Mouse (Mus musculus) intestine, embryonic 16.5 days (tissue): Measurements from ENCODE around the gene 6430531B16Rik. TPM values are rescaled to one million over a fixed set of nuclear protein-coding genes. Genes with fewer than 3 reads are reported as not detected.

Experiments
- microRNA counts: library from miRNA; unstranded; fragments of <30 nt; microRNA quantifications from one replicate; lab custom pipeline; 2016
- microRNA-seq: library from miRNA; unstranded; fragments of <30 nt; microRNA quantifications from one replicate; pipeline ENCODE4, GENCODE M21; 2016
- polyA plus RNA-seq: library from polyadenylated mRNA; unstranded; fragments of >200 nt; fragmentation: Nextera tagmentation; extraction: Ambion mirVana; gene quantifications from 2 replicates; pipeline ENCODE4 v1.2.1, GENCODE M21; 2015

Gene 6430531B16Rik
- polyA plus RNA-seq, 1 experiment from 2014 or later: not detected

MicroRNAs within 50 kb of the gene (microRNA counts, 519-probe panel; counts per million panel counts)
- microRNA mmu-miR-202-3p (lab: Ali Mortazavi, UCI) (1,933 counts per million, percentile 39 among the panel's probes with 10 or more counts), microRNA mmu-miR-202-5p (lab: Ali Mortazavi, UCI) (1,915 counts per million, percentile 39 among the panel's probes with 10 or more counts)

Small RNAs within 50 kb of the gene (microRNA-seq; reads per million reads assigned to microRNA genes)
- gene Mir202 (not detected), gene Mir7062 (not detected), gene mmu-mir-7686 (not detected)

Other genes with a start within 250 kb of the 6430531B16Rik start
- gene Adgra1, start 144.6 kb downstream of the 6430531B16Rik start, polyA plus RNA-seq: 0.39 and 1.0 TPM in 2 replicates
- gene Kndc1, start 84.1 kb downstream of the 6430531B16Rik start, polyA plus RNA-seq: 0.09 and 0.13 TPM in 2 replicates
- not detected in 2 replicates for gene Utf1, start 35.0 kb downstream of the 6430531B16Rik start, polyA plus RNA-seq
- 1.0 and 1.2 TPM in 2 replicates for gene Adam8, start 13.8 kb upstream of the 6430531B16Rik start, polyA plus RNA-seq
- gene Zfp511, start 57.6 kb upstream of the 6430531B16Rik start, polyA plus RNA-seq: 31.7 and 32.8 TPM in 2 replicates
- gene Tubgcp2, start 57.9 kb upstream of the 6430531B16Rik start, polyA plus RNA-seq: 34.3 and 35.3 TPM in 2 replicates
- gene Msx3, start 70.3 kb upstream of the 6430531B16Rik start, polyA plus RNA-seq: not detected in 2 replicates
- 3.0 and 3.1 TPM in 2 replicates for gene Caly, start 103.8 kb upstream of the 6430531B16Rik start, polyA plus RNA-seq
- 902 and 1,035 TPM in 2 replicates for gene Prap1, start 114.6 kb upstream of the 6430531B16Rik start, polyA plus RNA-seq
- gene Fuom, start 123.7 kb upstream of the 6430531B16Rik start, polyA plus RNA-seq: 68.2 and 70.7 TPM in 2 replicates
- 38.6 and 41.0 TPM in 2 replicates for gene Paox, start 137.0 kb upstream of the 6430531B16Rik start, polyA plus RNA-seq
- gene Echs1, start 137.7 kb upstream of the 6430531B16Rik start, polyA plus RNA-seq: 216 and 217 TPM in 2 replicates
- gene Mtg1, start 158.8 kb upstream of the 6430531B16Rik start, polyA plus RNA-seq: 31.1 and 33.3 TPM in 2 replicates
- 0.89 and 1.4 TPM in 2 replicates for gene Sprn, start 176.1 kb upstream of the 6430531B16Rik start, polyA plus RNA-seq
- gene Olfr522, start 186.0 kb upstream of the 6430531B16Rik start, polyA plus RNA-seq: not detected in 2 replicates
- gene Olfr523, start 194.5 kb upstream of the 6430531B16Rik start, polyA plus RNA-seq: not detected in 2 replicates
- gene Olfr524, start 227.2 kb upstream of the 6430531B16Rik start, polyA plus RNA-seq: not detected in 2 replicates
- 0.21 and 0.37 TPM in 2 replicates for gene Cd163l1, start 239.5 kb upstream of the 6430531B16Rik start, polyA plus RNA-seq